Mouse (Mus musculus): ENCODE results near the gene Psd4. TPM values are rescaled to one million over a fixed set of nuclear protein-coding genes. Genes with fewer than 3 reads are reported as not detected.
A peak's percentile ranks its signal among the peaks of the same experiment; 100 is the strongest.

Gene Psd4
- polyA plus RNA-seq, 1 experiment from 2014 or later = 1.7 TPM

GRCm38 (mm10) chr2:24363818-24364217 is 3.6 kb upstream of the Psd4 start:
- 82% methylated on average over 3 of the region's 3 CpGs for WGBS
- no peaks in the 10 kb centered on the region for H3K9me3 ChIP-seq (replicated peaks)
- H3K4me1 ChIP-seq = peaks cover 4% of the 10 kb centered on the region
- H3K27ac ChIP-seq = no peak overlapping the region
- H3K36me3 ChIP-seq = no peaks in the 10 kb centered on the region
- H3K27me3 ChIP-seq = peaks cover 15% of the 10 kb centered on the region
- H3K4me3 ChIP-seq = no peak overlapping the region
- H3K9ac ChIP-seq = no peak overlapping the region
- H3K4me2 ChIP-seq (replicated peaks) = no peak overlapping the region
- no peak for ATAC-seq (ENCODE audit: low FRiP score)

GRCm38 (mm10) chr2:24366214-24366975 is 985 bp upstream of the Psd4 start:
- Histone ChIP-seq H3K4me3 (no peak overlapping the region), H3K27me3 (peaks cover 15% of the 10 kb centered on the region), H3K27ac (no peak overlapping the region), H3K9me3 (replicated peaks) (no peaks in the 10 kb centered on the region), H3K9ac (no peak overlapping the region), H3K36me3 (no peaks in the 10 kb centered on the region), H3K4me1 (peaks cover 4% of the 10 kb centered on the region), H3K4me2 (replicated peaks) (no peak overlapping the region)
- WGBS = 78% methylated on average over 12 of the region's 12 CpGs
- ATAC-seq (ENCODE audit: low FRiP score) = no peak

- peak; percentile 16; the same call in 1 of the 2 replicates for ATAC-seq (ENCODE audit: low FRiP score)
- peak overlapping the region; percentile 43; the same call in 1 of the 2 replicates for H3K4me3 ChIP-seq
- 72% methylated on average over 4 of the region's 4 CpGs for WGBS
Observed at GRCm38 (mm10) chr2:24367895-24368261, 498 bp downstream of the Psd4 start.

GRCm38 (mm10) chr2:24378747-24379450 is 11.5 kb downstream of the Psd4 start:
- H3K4me2 ChIP-seq (replicated peaks) = no peak overlapping the region
- H3K27me3 ChIP-seq = no peaks in the 10 kb centered on the region
- WGBS = 86% methylated on average over 5 of the region's 5 CpGs
- H3K9ac ChIP-seq = no peak overlapping the region
- H3K27ac ChIP-seq = no peak overlapping the region
- no peak for ATAC-seq (ENCODE audit: low FRiP score)
- no peaks in the 10 kb centered on the region for H3K9me3 ChIP-seq (replicated peaks)
- H3K4me3 ChIP-seq = no peak overlapping the region
- H3K4me1 ChIP-seq = no peaks in the 10 kb centered on the region
- no peaks in the 10 kb centered on the region for H3K36me3 ChIP-seq

More at GRCm38 (mm10) chr2:24367895-24368261, 498 bp downstream of the Psd4 start:
- Histone ChIP-seq H3K4me1 (peaks cover 4% of the 10 kb centered on the region), H3K36me3 (no peaks in the 10 kb centered on the region), H3K27me3 (peaks cover 15% of the 10 kb centered on the region), H3K9ac (no peak overlapping the region), H3K27ac (no peak overlapping the region), H3K4me2 (replicated peaks) (peak overlapping the region; percentile 79), H3K9me3 (replicated peaks) (no peaks in the 10 kb centered on the region)

GRCm38 (mm10) chr2:24382456-24383230 is 15.3 kb downstream of the Psd4 start:
- H3K27me3 ChIP-seq = no peaks in the 10 kb centered on the region
- no peaks in the 10 kb centered on the region for H3K36me3 ChIP-seq
- no peak overlapping the region for H3K9ac ChIP-seq
- no peak overlapping the region for H3K27ac ChIP-seq
- no peak overlapping the region for H3K4me3 ChIP-seq
- no peak overlapping the region for H3K4me2 ChIP-seq (replicated peaks)
- no peaks in the 10 kb centered on the region for H3K4me1 ChIP-seq
- ATAC-seq (ENCODE audit: low FRiP score) = no peak
- WGBS = 80% methylated on average over 9 of the region's 9 CpGs
- no peaks in the 10 kb centered on the region for H3K9me3 ChIP-seq (replicated peaks)

GRCm38 (mm10) chr2:24383636-24384035 is 16.3 kb downstream of the Psd4 start:
- no peak overlapping the region for H3K9ac ChIP-seq
- no peaks in the 10 kb centered on the region for H3K4me1 ChIP-seq
- no peaks in the 10 kb centered on the region for H3K27me3 ChIP-seq
- no peaks in the 10 kb centered on the region for H3K9me3 ChIP-seq (replicated peaks)
- no peaks in the 10 kb centered on the region for H3K36me3 ChIP-seq
- WGBS = 81% methylated on average over 3 of the region's 3 CpGs
- H3K4me3 ChIP-seq = no peak overlapping the region
- H3K4me2 ChIP-seq (replicated peaks) = no peak overlapping the region
- no peak for ATAC-seq (ENCODE audit: low FRiP score)
- H3K27ac ChIP-seq = no peak overlapping the region

GRCm38 (mm10) chr2:24384393-24384792 is 17.0 kb downstream of the Psd4 start:
- no peak for ATAC-seq (ENCODE audit: low FRiP score)
- Histone ChIP-seq H3K9me3 (replicated peaks) (no peaks in the 10 kb centered on the region), H3K36me3 (no peaks in the 10 kb centered on the region), H3K4me1 (no peaks in the 10 kb centered on the region), H3K27me3 (no peaks in the 10 kb centered on the region), H3K27ac (no peak overlapping the region), H3K4me3 (no peak overlapping the region), H3K4me2 (replicated peaks) (no peak overlapping the region), H3K9ac (no peak overlapping the region)

GRCm38 (mm10) chr2:24385111-24385961 is 18.0 kb downstream of the Psd4 start:
- no peaks in the 10 kb centered on the region for H3K27me3 ChIP-seq
- H3K9me3 ChIP-seq (replicated peaks) = no peaks in the 10 kb centered on the region
- no peaks in the 10 kb centered on the region for H3K36me3 ChIP-seq
- no peak overlapping the region for H3K4me3 ChIP-seq
- H3K4me2 ChIP-seq (replicated peaks) = no peak overlapping the region
- H3K27ac ChIP-seq = no peak overlapping the region
- no peak for ATAC-seq (ENCODE audit: low FRiP score)
- WGBS = 88% methylated on average over 14 of the region's 14 CpGs
- no peaks in the 10 kb centered on the region for H3K4me1 ChIP-seq
- H3K9ac ChIP-seq = no peak overlapping the region

- Histone ChIP-seq H3K4me2 (replicated peaks) (no peak overlapping the region), H3K27me3 (no peaks in the 10 kb centered on the region), H3K9ac (no peak overlapping the region), H3K27ac (no peak overlapping the region), H3K36me3 (no peaks in the 10 kb centered on the region), H3K4me3 (no peak overlapping the region), H3K9me3 (replicated peaks) (no peaks in the 10 kb centered on the region), H3K4me1 (no peaks in the 10 kb centered on the region)
- ATAC-seq (ENCODE audit: low FRiP score) = no peak
- WGBS = 90% methylated on average over 21 of the region's 21 CpGs
Observed at GRCm38 (mm10) chr2:24386158-24386963, 19.0 kb downstream of the Psd4 start.

GRCm38 (mm10) chr2:24386964-24387320 is 19.6 kb downstream of the Psd4 start:
- ATAC-seq (ENCODE audit: low FRiP score) = no peak
- H3K9me3 ChIP-seq (replicated peaks) = no peaks in the 10 kb centered on the region
- no peak overlapping the region for H3K4me2 ChIP-seq (replicated peaks)
- H3K4me1 ChIP-seq = no peaks in the 10 kb centered on the region
- H3K27me3 ChIP-seq = no peaks in the 10 kb centered on the region
- no peak overlapping the region for H3K27ac ChIP-seq
- H3K9ac ChIP-seq = no peak overlapping the region
- H3K4me3 ChIP-seq = no peak overlapping the region
- H3K36me3 ChIP-seq = no peaks in the 10 kb centered on the region
- WGBS = 89% methylated on average over 2 of the region's 2 CpGs
